Mouse (Mus musculus): Measurements from ENCODE around the gene Dync1li2.

Dync1li2 gene

GRCm38 (mm10) chr8:104383296-104383695 is 59.6 kb downstream of the Dync1li2 start:
- no peak for DNase-seq (ENCODE audit: low spot score in 2 of 2)

- no peak for DNase-seq (ENCODE audit: low spot score in 2 of 2)
Measured at GRCm38 (mm10) chr8:104380961-104381411, 61.9 kb downstream of the Dync1li2 start.

- DNase-seq (ENCODE audit: low spot score in 2 of 2) = no peak
Measured at GRCm38 (mm10) chr8:104380269-104380668, 62.6 kb downstream of the Dync1li2 start.

GRCm38 (mm10) chr8:104379301-104379836 is 63.5 kb downstream of the Dync1li2 start:
- DNase-seq (ENCODE audit: low spot score in 2 of 2) = no peak

- no peak for DNase-seq (ENCODE audit: low spot score in 2 of 2)
Measured at GRCm38 (mm10) chr8:104376669-104377068, 66.2 kb downstream of the Dync1li2 start.

- no peak for DNase-seq (ENCODE audit: low spot score in 2 of 2)
Measured at GRCm38 (mm10) chr8:104375959-104376358, 66.9 kb downstream of the Dync1li2 start.

- DNase-seq (ENCODE audit: low spot score in 2 of 2) = no peak
Measured at GRCm38 (mm10) chr8:104374864-104375846, 67.7 kb downstream of the Dync1li2 start.

GRCm38 (mm10) chr8:104374269-104374668 is 68.6 kb downstream of the Dync1li2 start:
- no peak for DNase-seq (ENCODE audit: low spot score in 2 of 2)

- no peak for DNase-seq (ENCODE audit: low spot score in 2 of 2)
Measured at GRCm38 (mm10) chr8:104373779-104374178, 69.1 kb downstream of the Dync1li2 start.

- DNase-seq (ENCODE audit: low spot score in 2 of 2) = no peak
Measured at GRCm38 (mm10) chr8:104371121-104371520, 71.7 kb downstream of the Dync1li2 start.

GRCm38 (mm10) chr8:104370071-104370470 is 72.8 kb downstream of the Dync1li2 start:
- no peak for DNase-seq (ENCODE audit: low spot score in 2 of 2)

GRCm38 (mm10) chr8:104369591-104369990 is 73.3 kb downstream of the Dync1li2 start:
- DNase-seq (ENCODE audit: low spot score in 2 of 2) = no peak

Data from right cerebral cortex, adult 2 months (tissue).